Mouse (Mus musculus): ENCODE data around the gene Ago4. TPM values are rescaled to one million over a fixed set of nuclear protein-coding genes. Genes with fewer than 3 reads are reported as not detected.

Ago4 gene
- polyA plus RNA-seq, 1 experiment from 2014 or later = 1.4 TPM

DNA sequence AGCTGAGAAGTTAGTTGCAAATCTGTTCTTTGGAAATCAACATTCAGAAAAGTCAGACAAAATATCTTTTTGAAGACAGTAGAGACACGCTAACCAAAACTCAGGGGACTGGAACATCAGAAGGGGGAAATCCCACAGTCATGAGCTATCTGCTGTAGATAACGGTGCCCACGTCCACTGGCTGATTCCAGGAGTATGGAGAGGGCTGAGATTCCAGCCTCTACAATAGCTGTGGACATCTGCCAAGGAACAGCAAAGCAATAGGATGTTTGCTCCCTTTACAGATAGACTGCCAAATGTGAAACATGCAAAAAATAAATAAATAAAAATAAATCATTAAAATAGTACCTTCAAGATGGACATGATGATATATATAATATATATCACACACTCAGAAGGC, 88.7 kb downstream of the Ago4 start:
- Histone ChIP-seq H3K4me3 (no peak overlapping the region), H3K36me3 (peaks cover 63% of the 10 kb centered on the region), H3K4me2 (no peak overlapping the region), H3K27ac (ENCODE audit: poor library complexity, severe bottlenecking) (no peak overlapping the region), H3K27me3 (replicated peaks) (no peaks in the 10 kb centered on the region), H3K9me3 (replicated peaks) (no peaks in the 10 kb centered on the region), H3K9ac (no peak overlapping the region), H3K4me1 (replicated peaks) (peaks cover 2% of the 10 kb centered on the region)
- 23% methylated on average over 3 of the region's 3 CpGs for WGBS
- no peak for ATAC-seq (ENCODE audit: insufficient number of reproducible peaks, low FRiP score)

Small RNA genes lying within 50 kb of the gene (microRNA-seq; reads per million reads assigned to microRNA genes)
- gene Mir7119 = not detected

Other genes starting within 250 kb of the Ago4 start
- 4.7 and 4.9 TPM in 2 replicates for gene Col8a2, start 246.7 kb downstream of the Ago4 start, polyA plus RNA-seq (2016; fragmentation: Nextera tagmentation; extraction: Ambion mirVana)
- 37.4 and 38.8 TPM in 2 replicates for gene Adprhl2, start 211.8 kb downstream of the Ago4 start, polyA plus RNA-seq (2016; fragmentation: Nextera tagmentation; extraction: Ambion mirVana)
- gene Tekt2, start 207.8 kb downstream of the Ago4 start, polyA plus RNA-seq (2016; fragmentation: Nextera tagmentation; extraction: Ambion mirVana) = 1.4 and 1.5 TPM in 2 replicates
- 11.4 and 13.2 TPM in 2 replicates for gene Ago3, start 103.9 kb downstream of the Ago4 start, polyA plus RNA-seq (2016; fragmentation: Nextera tagmentation; extraction: Ambion mirVana)
- 2.5 and 3.0 TPM in 2 replicates for gene Ago1, start 64.9 kb downstream of the Ago4 start, polyA plus RNA-seq (2016; fragmentation: Nextera tagmentation; extraction: Ambion mirVana)
- gene Clspn, start 23.5 kb upstream of the Ago4 start, polyA plus RNA-seq (2016; fragmentation: Nextera tagmentation; extraction: Ambion mirVana) = 24.2 and 26.0 TPM in 2 replicates
- 0.98 and 1.2 TPM in 2 replicates for gene 5730409E04Rik, start 76.3 kb upstream of the Ago4 start, polyA plus RNA-seq (2016; fragmentation: Nextera tagmentation; extraction: Ambion mirVana)
- gene Psmb2, start 144.2 kb upstream of the Ago4 start, polyA plus RNA-seq (2016; fragmentation: Nextera tagmentation; extraction: Ambion mirVana) = 383 and 387 TPM in 2 replicates
- not detected in 2 replicates for gene Tfap2e, start 202.8 kb upstream of the Ago4 start, polyA plus RNA-seq (2016; fragmentation: Nextera tagmentation; extraction: Ambion mirVana)
- gene Ncdn, start 220.0 kb upstream of the Ago4 start, polyA plus RNA-seq (2016; fragmentation: Nextera tagmentation; extraction: Ambion mirVana) = 31.3 and 32.4 TPM in 2 replicates
- 28.1 and 29.8 TPM in 2 replicates for gene AU040320, start 220.1 kb upstream of the Ago4 start, polyA plus RNA-seq (2016; fragmentation: Nextera tagmentation; extraction: Ambion mirVana)